Mouse (Mus musculus): ENCODE data around the gene Antxr2.

GRCm38 (mm10) chr5:97866975-97867374, 163.9 kb downstream of the Antxr2 start:
- TF ChIP-seq CTCF (IDR thresholded peaks at IDR 0.05) (no peak), EP300 (IDR thresholded peaks at IDR 0.05) (no peak)
